Mouse (Mus musculus) cerebellum, adult 2 months (tissue): ENCODE measurements around the gene Ntpcr.

ENCODE experiments used
- CTCF ChIP-seq: fragments of 200-500 bp; IDR thresholded peaks from 2 replicates; pipeline ENCODE4 v1.5.1; 2011; ENCODE audit warnings: low read depth, mild to moderate bottlenecking, control low read depth, low read length, moderate library complexity, borderline replicate concordance; ENCODE audit not compliant: insufficient read depth
- POLR2A ChIP-seq: fragments of 200-500 bp; IDR thresholded peaks from 2 replicates; pipeline ENCODE4 v1.6.1; 2011; ENCODE audit warnings: low read length, control low read depth, borderline replicate concordance; ENCODE audit not compliant: insufficient read depth

DNA sequence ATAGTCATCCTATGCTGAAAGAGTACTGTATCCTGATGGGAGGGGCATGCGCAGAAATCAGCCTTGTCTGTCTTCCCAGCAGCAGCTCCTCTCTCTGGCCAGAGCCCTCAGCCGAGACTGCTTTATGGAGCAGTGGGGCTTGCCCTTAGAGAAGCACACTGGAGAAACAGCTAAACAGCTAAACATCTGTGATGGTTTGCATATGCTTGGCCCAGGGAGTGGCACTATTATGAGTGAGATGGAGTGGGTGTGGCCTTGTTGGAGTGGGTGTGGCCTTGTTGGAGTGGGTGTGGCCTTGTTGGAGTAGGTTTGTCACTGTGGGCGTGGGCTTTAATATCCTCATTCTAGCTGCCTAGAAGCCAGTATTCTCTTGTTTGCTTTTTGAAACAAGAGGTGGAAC, 36.6 kb upstream of the Ntpcr start:
- no peak for TF ChIP-seq CTCF
- TF ChIP-seq POLR2A: no peak
